Mouse (Mus musculus) E14TG2a.4 (cell line): ENCODE measurements around the gene Nup107.

Experiments used
- CTCF ChIP-seq: conservative IDR thresholded peaks from 2 replicates; pipeline ENCODE4 v1.5.1; 2014; ENCODE audit warnings: low read length
- POU5F1 ChIP-seq: IDR thresholded peaks from 2 replicates; pipeline ENCODE4 v1.6.1; 2014; ENCODE audit warnings: low read length, borderline replicate concordance

DNA sequence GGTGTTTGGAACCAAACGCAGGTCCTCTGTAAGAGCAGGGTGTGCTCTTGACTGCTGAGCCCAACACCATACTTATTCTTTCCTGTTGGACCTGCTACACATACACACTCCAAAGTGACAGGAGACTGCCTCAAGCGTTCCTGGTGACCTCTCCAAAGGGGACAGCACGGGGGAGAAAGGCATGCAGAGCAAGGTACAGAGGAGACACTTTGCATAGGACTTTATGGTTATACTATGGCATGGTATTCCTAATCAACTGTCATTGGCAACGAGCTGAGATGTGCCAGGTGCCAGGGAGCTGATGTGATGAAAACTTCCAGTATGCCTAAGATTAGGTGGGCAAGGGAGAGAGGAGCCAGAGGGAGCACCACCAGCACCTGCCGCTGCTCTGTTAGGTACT is 55.9 kb downstream of the Nup107 start:
- TF ChIP-seq CTCF (no peak), POU5F1 (no peak)
